Mouse (Mus musculus) layer of hippocampus, adult 9-10 months (tissue): ENCODE data around the gene Ppp1r10.

ENCODE experiments used
- DNase-seq: peaks from one replicate; pipeline ENCODE4 v3.0.0; 2022; ENCODE audit warnings: low spot score

Gene Ppp1r10

DNA sequence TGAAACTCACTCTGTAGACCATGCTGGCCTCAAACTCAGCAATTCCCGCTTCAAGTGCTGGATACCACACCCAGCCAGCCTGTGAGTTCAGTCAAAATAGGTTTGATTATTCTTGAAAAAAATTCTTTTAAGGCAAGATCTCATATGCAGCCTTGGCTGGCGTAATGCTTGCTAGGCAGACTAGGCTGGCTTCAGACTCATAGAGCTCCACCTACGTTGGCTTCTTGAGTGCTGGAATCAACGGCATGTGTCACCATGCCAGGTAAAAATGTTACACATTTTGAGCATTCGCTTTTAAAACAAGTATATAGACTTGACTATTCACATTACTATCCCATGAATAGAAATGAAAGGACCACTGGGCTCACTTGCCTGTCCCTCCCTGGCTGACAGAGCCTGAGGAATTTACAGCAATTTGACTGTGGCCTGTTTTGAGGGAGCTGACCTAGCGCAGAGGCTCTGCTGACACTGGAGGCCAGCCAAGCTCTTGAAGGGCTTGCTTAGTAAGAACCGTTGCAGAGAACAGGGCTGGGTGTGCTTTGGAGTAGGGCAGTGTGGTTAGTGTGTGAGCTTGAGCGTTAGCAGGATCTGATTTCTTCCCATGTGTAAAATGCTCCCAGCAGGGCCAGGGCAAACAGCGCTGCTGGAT is 12.8 kb upstream of the Ppp1r10 start:
- DNase-seq: no peak

DNA sequence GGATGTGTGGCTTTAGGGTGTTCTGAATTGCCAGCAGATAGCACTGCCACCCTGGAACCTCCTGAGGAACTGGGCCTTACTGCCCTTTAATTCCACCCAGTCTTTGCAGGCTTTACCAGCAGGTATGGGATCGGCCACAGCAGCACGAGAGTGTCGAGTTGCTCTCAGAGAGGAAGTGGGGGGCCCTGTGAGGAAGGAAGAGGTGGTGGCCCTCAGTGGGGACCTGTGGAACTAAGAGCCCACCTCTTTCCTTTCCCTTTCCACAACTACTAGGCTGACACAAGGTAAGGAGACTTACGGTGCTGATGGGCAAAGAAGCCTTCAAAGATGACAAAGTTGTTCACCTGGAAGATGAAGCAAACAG is 12.3 kb upstream of the Ppp1r10 start:
- DNase-seq: no peak

- no peak for DNase-seq
These were observed 10.6 kb upstream of the Ppp1r10 start for GRCm38 (mm10) chr17:35905587-35905986.

GRCm38 (mm10) chr17:35907609-35908008 is 8.6 kb upstream of the Ppp1r10 start:
- no peak for DNase-seq

DNA sequence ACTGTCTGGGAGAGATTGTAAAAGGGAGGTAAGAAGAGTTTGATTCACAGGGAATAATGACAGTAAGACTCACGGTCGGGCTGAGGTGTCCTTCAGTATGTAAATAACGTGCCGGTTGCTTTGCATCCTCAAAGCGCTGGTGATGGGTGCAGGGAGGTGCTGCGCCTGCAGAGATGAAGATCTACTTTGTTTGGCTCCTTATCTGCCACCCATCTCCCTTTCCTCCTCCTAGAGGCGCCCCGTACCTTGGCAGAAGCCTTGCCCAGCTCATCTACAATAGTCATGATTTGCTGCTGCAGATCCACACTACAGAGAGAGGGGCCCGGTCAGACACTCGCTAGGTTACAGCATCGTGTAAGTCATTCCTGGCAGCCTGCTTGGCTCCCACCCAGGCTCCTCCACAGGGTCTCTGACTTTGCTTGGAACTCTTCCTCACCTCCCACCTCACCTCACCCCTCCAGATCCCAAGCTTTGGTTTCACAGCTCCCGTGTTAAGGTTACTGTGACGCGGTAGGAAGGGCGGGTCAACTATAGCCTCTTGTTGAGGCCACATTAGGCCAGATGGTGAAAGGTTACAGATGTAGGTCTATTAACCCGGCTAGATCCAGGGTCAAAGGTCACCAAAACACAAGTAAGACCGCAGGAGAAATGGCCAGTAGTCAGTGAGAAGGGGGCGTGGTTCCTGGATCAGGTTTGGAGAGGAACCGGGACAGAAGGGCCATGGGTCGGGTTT is 6.9 kb upstream of the Ppp1r10 start:
- no peak for DNase-seq

DNA sequence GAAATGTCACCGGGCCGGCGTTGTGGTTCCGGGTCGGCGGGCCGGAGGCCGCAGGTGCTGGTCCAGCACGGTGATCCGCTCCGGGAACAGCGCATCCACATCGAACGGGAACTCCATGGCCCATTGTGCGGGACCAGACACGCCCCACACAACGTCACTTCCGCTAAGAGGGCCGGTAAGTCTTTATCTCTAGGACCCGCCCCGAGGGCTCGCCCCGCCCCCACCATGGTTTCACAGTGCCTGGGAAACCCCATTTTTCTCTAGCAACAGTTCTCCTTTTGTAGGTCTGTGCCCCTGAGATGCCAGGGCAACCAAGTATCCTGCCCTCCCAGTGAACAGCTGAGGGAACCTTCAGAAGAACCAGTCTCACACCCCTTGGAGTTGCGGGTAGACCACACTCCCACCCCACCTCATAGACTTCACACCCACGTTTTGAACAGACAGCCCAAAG is 6.3 kb upstream of the Ppp1r10 start, which contains the start of gene Atat1:
Gene Atat1, minus strand, starts transcription at position 157 of the 451 bp plus-strand sequence.
- peak; percentile 79 for DNase-seq

DNA sequence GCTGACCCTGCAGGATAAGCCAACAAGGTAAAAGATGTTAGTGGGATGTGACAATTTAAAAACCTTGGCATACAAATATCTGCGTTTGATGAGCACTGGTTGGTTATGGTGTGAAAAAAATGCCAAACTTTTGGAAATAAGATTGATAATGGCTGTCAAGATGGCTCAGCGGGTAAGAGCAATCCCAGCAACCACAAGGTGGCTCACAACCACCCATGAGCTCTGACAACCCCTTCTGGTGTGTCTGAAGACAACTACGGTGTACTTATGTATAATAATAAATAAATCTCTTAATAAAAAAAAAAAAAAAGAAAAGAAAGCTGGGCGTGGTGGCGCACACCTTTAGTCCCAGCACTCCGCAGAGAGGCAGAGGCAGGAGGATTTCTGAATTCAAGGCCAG is 1.3 kb upstream of the Ppp1r10 start:
- DNase-seq: no peak

GRCm38 (mm10) chr17:35915538-35916296 is 517 bp upstream of the Ppp1r10 start:
- no peak for DNase-seq

DNA sequence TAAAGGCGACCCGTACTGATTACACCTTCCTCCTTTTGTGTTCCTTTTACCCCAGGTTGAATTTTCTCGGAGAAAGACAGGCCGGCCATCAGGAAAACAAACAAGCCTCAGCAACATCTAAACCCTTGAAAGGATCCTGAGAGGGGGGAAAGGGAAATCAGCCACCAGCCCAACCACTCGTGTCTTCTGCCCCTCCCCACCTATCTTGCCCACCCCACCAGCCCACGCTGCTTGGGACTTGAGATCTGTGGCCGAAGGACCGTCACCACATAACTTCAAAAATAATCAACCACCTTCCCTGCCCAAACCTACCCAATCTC is 869 bp downstream of the Ppp1r10 start:
- no peak for DNase-seq

GRCm38 (mm10) chr17:35917463-35918251 is 1.4 kb downstream of the Ppp1r10 start:
- peak; percentile 55 for DNase-seq

GRCm38 (mm10) chr17:35918276-35919059 is 2.2 kb downstream of the Ppp1r10 start:
- peak; percentile 51 for DNase-seq

DNA sequence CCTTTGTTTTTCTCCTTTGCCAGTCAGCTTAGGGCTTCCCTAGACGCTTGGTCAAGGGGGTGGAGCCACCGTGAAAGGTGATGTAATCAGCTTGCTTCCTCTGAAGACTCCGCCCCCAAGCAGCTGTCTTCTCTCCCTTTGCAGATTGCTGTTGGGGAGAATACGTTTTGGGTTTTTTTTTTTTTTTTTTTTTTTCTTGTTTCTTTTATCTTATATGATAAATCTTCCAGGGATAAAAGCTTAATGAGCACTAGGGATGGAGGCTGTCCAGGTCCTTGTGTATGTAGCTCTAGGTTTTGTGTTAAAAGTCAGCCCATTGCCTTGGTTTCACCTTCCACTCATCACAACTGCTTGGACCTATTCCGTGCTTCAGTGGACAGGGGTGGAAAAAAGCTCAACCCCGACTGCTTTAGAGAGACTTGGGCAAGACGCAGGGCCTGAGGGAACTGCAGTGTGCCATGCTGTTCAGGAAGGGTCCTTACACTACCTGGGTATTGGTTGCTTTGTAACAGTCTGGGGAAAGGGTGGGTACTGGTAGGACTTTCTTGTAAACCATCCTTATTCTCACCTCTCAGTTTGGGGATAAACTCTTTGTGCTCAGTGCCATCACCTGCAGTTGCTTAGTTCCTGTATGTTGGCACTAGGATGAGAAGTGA is 3.0 kb downstream of the Ppp1r10 start:
- peak; percentile 87 for DNase-seq

GRCm38 (mm10) chr17:35919864-35920301 is 3.6 kb downstream of the Ppp1r10 start:
- DNase-seq: no peak

DNA sequence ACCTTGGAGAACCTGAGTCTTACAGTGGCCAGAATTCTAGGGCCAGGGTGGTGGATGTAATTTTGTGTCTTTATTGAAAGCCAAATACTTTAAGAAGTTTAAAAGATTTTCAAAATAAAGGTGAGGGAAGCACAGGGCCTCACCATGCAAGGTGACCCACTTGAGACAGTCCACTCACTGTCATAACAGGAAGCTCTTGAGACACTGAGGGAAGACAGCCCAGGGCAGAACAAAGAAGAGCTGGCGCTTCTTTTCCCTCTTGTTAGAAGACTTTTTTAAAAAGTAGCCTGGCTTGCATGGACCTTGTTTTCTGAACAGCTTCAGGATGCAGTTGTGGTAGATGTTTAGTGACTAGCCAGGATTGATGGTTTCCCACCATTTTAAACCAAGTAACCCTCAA is 4.2 kb downstream of the Ppp1r10 start:
- no peak for DNase-seq

GRCm38 (mm10) chr17:35920862-35921562 is 4.8 kb downstream of the Ppp1r10 start:
- DNase-seq: no peak

DNA sequence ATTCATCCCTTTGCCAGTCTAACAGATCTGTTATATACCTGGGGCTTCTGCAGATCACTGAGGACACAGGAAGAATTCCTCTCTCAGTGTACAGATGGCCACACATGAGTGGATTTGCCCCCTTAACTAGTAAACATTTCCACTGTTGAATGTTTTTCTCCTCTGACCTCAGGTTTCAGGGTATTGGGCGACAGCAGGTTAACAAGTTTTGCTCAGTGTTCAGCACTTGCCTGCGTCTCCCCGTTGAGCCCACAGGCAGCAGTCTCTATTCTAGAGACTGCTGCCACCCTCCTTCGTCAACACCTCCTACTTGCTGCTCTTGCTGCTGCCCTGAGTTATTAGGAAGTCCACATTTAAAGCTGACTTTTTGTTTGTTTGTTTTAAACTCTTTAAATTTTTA is 5.5 kb downstream of the Ppp1r10 start:
- DNase-seq: no peak

- DNase-seq: no peak
These were observed 6.3 kb downstream of the Ppp1r10 start for GRCm38 (mm10) chr17:35922566-35922965.

GRCm38 (mm10) chr17:35923281-35923680 is 7.0 kb downstream of the Ppp1r10 start:
- no peak for DNase-seq

- DNase-seq: no peak
These were observed 11.2 kb downstream of the Ppp1r10 start for GRCm38 (mm10) chr17:35927471-35927870.

DNA sequence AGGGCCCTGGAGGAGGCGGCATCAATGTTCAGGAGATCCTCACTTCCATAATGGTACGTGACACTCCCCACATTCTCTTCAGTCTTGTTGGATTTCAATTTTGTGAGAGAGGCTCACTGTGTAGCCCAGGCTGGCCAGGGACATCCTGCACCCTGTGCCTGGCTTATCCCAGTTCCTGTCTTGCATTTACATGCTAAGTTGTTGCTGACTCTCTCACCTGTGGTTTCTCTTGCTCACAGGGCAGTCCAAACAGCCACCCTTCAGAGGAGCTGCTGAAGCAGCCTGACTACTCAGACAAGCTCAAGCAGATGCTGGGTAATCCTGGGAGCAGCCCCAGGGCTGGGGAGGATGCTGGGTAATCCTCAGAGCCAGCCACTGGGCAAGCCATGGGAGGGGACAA is 13.3 kb downstream of the Ppp1r10 start:
- no peak for DNase-seq
